Mouse (Mus musculus): ENCODE measurements around the gene Fcer2a. TPM values are rescaled to one million over a fixed set of nuclear protein-coding genes. Genes with fewer than 3 reads are reported as not detected.

Gene Fcer2a
- polyA plus RNA-seq, 1 experiment from 2014 or later: not detected

DNA sequence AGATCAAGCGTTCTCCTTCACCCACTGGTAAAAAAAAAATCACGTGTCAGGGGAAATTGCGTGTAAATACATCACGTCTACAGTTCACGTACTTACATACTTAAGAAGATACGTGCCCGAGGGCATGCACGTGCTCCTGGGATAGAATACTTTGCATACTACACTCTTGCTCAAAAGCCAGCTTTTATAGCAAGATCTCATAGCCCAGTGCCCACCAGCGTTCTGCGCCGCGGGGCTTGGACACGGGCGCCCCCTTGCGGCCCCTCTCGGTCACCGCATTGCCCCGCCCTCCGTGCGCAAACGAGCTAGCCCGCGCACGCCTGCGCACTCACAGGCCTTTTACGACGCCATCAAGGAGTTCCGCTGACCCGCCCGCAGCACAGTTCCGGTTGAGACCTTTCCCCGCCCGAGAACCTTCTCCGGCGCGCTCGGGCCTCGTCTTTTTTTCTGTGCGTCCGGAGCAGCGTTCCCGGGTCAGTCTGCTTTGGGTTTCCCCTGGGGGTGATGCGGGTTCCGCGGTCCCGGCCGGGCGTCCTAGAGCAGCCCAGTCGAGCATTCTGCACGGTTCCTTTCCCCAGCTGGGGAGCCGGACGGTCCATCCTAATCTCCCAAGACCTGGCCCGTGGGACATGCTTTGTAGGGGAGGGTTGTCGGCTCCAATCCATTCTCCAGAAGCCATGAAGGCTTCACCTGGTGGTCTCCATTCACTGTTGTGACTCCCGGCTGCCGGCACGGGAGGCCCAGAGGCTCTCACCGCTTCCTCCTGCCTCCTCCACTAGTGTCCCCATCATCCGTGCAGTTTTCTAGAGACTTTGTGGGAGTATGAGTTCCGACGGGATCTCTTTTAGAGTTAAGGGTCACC, 17.6 kb downstream of the Fcer2a start, which contains the start of gene Trappc5:
Gene Trappc5, plus strand, starts transcription at position 169 of the 862 bp plus-strand sequence.
- Histone ChIP-seq H3K9ac (peak within 1 kb of the TSS; percentile 95), H3K4me2 (peak within 1 kb of the TSS; percentile 80), H3K27me3 (no peaks in the 10 kb centered on the region), H3K4me3 (peak within 1 kb of the TSS; percentile 98), H3K36me3 (peaks cover 25% of the 10 kb centered on the region), H3K27ac (peak within 1 kb of the TSS; percentile 95), H3K4me1 (replicated peaks) (peaks cover 21% of the 10 kb centered on the region), H3K9me3 (replicated peaks) (no peaks in the 10 kb centered on the region)
- peak; percentile 85 for ATAC-seq (replicated peaks; ENCODE audit: insufficient number of reproducible peaks, insufficient read depth, low FRiP score, low read depth)
- under 1% methylated on average over 61 of the region's 61 CpGs for whole genome bisulfite sequencing

GRCm38 (mm10) chr8:3674671-3675070, 19.3 kb downstream of the Fcer2a start:
- peaks cover 21% of the 10 kb centered on the region for H3K4me1 ChIP-seq (replicated peaks)
- 57% methylated on average over 3 of the region's 3 CpGs for WGBS
- no peak overlapping the region for H3K4me3 ChIP-seq
- H3K9ac ChIP-seq: no peak overlapping the region
- ATAC-seq (replicated peaks; ENCODE audit: insufficient number of reproducible peaks, insufficient read depth, low FRiP score, low read depth): no peak
- H3K27me3 ChIP-seq: no peaks in the 10 kb centered on the region
- no peak overlapping the region for H3K27ac ChIP-seq
- H3K9me3 ChIP-seq (replicated peaks): no peaks in the 10 kb centered on the region
- H3K4me2 ChIP-seq: no peak overlapping the region
- H3K36me3 ChIP-seq: peaks cover 10% of the 10 kb centered on the region

- H3K4me3 ChIP-seq: peak within 1 kb of the TSS; percentile 73
- H3K27me3 ChIP-seq: no peaks in the 10 kb centered on the region
- peak within 1 kb of the TSS; percentile 95 for H3K4me2 ChIP-seq
- peaks cover 10% of the 10 kb centered on the region for H3K4me1 ChIP-seq (replicated peaks)
- H3K9me3 ChIP-seq (replicated peaks): no peaks in the 10 kb centered on the region
- ATAC-seq (replicated peaks; ENCODE audit: insufficient number of reproducible peaks, insufficient read depth, low FRiP score, low read depth): peak; percentile 73
- H3K9ac ChIP-seq: peak within 1 kb of the TSS; percentile 65
- no peaks in the 10 kb centered on the region for H3K36me3 ChIP-seq
- H3K27ac ChIP-seq: peak within 1 kb of the TSS; percentile 54
- WGBS: under 1% methylated on average over 23 of the region's 23 CpGs
These were observed 21.9 kb downstream of the Fcer2a start, which contains the start of gene Fcor for GRCm38 (mm10) chr8:3671980-3672491. Gene Fcor, minus strand, starts transcription at chr8:3672362.

DNA sequence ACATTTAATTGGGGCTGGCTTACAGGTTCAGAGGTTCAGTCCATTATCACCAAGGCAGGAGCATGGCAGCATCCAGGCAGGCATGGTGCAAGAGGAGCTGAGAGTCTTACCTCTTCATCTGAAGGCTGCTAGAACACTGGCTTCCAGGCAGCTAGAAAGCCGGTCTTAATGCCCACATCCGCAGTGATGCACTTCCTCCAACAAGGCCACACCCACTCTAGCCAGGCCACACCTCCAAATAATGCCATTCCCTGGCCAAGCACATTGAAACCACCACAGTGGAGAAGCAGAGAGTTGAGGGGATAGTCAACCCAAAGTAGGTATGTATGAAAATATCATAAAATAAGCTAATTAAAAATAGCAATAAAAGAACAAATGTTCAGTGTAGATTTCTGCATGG, 23.6 kb downstream of the Fcer2a start:
- no peak overlapping the region for H3K9ac ChIP-seq
- peaks cover 4% of the 10 kb centered on the region; the same call in 1 of the 2 replicates for H3K4me1 ChIP-seq (replicated peaks)
- WGBS: 72% methylated on average over 2 of the region's 2 CpGs
- no peaks in the 10 kb centered on the region for H3K27me3 ChIP-seq
- ATAC-seq (replicated peaks; ENCODE audit: insufficient number of reproducible peaks, insufficient read depth, low FRiP score, low read depth): no peak
- no peaks in the 10 kb centered on the region for H3K36me3 ChIP-seq
- H3K4me2 ChIP-seq: no peak overlapping the region
- H3K4me3 ChIP-seq: no peak overlapping the region
- H3K27ac ChIP-seq: no peak overlapping the region
- no peaks in the 10 kb centered on the region for H3K9me3 ChIP-seq (replicated peaks)

- H3K4me1 ChIP-seq (replicated peaks): no peaks in the 10 kb centered on the region
- H3K27me3 ChIP-seq: no peaks in the 10 kb centered on the region
- H3K4me2 ChIP-seq: no peak within 1 kb of the TSS
- H3K9me3 ChIP-seq (replicated peaks): no peaks in the 10 kb centered on the region
- H3K27ac ChIP-seq: no peak within 1 kb of the TSS
- no peak for ATAC-seq (replicated peaks; ENCODE audit: insufficient number of reproducible peaks, insufficient read depth, low FRiP score, low read depth)
- 60% methylated on average over 6 of the region's 6 CpGs for WGBS
- H3K9ac ChIP-seq: no peak within 1 kb of the TSS
- H3K36me3 ChIP-seq: no peaks in the 10 kb centered on the region
- no peak within 1 kb of the TSS for H3K4me3 ChIP-seq
These were observed 28.5 kb downstream of the Fcer2a start, which contains the start of gene Mcemp1 for GRCm38 (mm10) chr8:3665507-3665906. Gene Mcemp1, plus strand, starts transcription at chr8:3665754.

DNA sequence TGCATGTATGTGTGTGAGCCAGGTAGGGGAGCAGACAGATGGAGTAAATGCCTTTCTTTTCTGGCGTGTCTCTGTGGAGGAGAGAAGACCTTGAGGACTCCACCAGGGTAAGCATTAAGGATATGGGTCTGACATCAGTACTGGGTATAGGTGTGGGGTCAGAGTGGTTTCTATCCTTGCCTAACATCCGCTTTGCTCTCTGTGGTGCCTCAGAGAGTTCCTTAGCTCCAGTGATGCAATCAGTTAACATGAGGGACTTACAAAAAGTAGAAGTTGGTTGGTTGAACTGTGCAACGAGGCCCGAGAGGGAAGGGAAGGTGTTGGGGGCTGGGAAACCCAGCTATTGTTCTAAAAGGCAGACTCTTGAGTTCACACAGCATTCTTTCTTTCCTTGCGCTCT, 29.6 kb downstream of the Fcer2a start:
- no peaks in the 10 kb centered on the region for H3K27me3 ChIP-seq
- 57% methylated on average over 5 of the region's 5 CpGs for WGBS
- no peak for ATAC-seq (replicated peaks; ENCODE audit: insufficient number of reproducible peaks, insufficient read depth, low FRiP score, low read depth)
- no peaks in the 10 kb centered on the region for H3K4me1 ChIP-seq (replicated peaks)
- H3K36me3 ChIP-seq: no peaks in the 10 kb centered on the region
- no peak overlapping the region for H3K4me2 ChIP-seq
- H3K27ac ChIP-seq: no peak overlapping the region
- no peak overlapping the region for H3K9ac ChIP-seq
- no peak overlapping the region for H3K4me3 ChIP-seq
- no peaks in the 10 kb centered on the region for H3K9me3 ChIP-seq (replicated peaks)

DNA sequence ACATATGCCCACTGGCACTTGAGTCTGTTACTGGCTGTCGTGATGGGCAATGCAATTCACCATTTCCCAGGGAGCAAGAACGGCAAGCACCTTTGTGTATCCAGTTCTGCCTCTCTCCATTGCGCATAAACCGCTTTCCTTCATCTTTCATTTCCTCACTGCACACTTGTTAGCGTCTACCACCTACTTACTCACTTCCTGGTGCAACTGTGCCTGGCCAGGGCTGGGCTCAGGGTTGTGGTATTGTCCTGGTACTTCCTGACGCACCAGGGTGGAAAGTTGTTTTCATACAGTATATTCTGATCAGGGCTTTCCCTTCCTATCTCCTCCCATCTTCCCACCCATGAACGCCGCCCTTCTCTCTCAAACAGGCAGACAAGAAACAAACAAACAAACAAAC, 33.1 kb downstream of the Fcer2a start:
- 62% methylated on average over 8 of the region's 8 CpGs for WGBS
- no peak for ATAC-seq (replicated peaks; ENCODE audit: insufficient number of reproducible peaks, insufficient read depth, low FRiP score, low read depth)
- no peak overlapping the region for H3K4me2 ChIP-seq
- no peak overlapping the region for H3K27ac ChIP-seq
- H3K4me3 ChIP-seq: no peak overlapping the region
- H3K9me3 ChIP-seq (replicated peaks): no peaks in the 10 kb centered on the region
- no peak overlapping the region for H3K9ac ChIP-seq
- no peaks in the 10 kb centered on the region for H3K36me3 ChIP-seq
- H3K27me3 ChIP-seq: 0 out of 2 replicates have a peak, but pooled peaks cover 4% of the 10 kb centered on the region
- H3K4me1 ChIP-seq (replicated peaks): no peaks in the 10 kb centered on the region; the same call in 1 of the 2 replicates

- no peak for ATAC-seq (replicated peaks; ENCODE audit: insufficient number of reproducible peaks, insufficient read depth, low FRiP score, low read depth)
- Histone ChIP-seq H3K27me3 (0 out of 2 replicates have a peak, but pooled peaks cover 4% of the 10 kb centered on the region), H3K4me2 (no peak overlapping the region), H3K4me3 (no peak overlapping the region), H3K36me3 (no peaks in the 10 kb centered on the region), H3K27ac (no peak overlapping the region), H3K9me3 (replicated peaks) (no peaks in the 10 kb centered on the region), H3K9ac (no peak overlapping the region), H3K4me1 (replicated peaks) (no peaks in the 10 kb centered on the region; the same call in 1 of the 2 replicates)
- 30% methylated on average over 7 of the region's 7 CpGs for WGBS
These were observed 37.1 kb downstream of the Fcer2a start for GRCm38 (mm10) chr8:3656725-3657381.

- Histone ChIP-seq H3K4me1 (replicated peaks) (no peaks in the 10 kb centered on the region; the same call in 1 of the 2 replicates), H3K4me2 (no peak within 1 kb of the TSS), H3K4me3 (no peak within 1 kb of the TSS), H3K9ac (no peak within 1 kb of the TSS), H3K36me3 (no peaks in the 10 kb centered on the region), H3K27me3 (0 out of 2 replicates have a peak, but pooled peaks cover 4% of the 10 kb centered on the region), H3K27ac (no peak within 1 kb of the TSS), H3K9me3 (replicated peaks) (no peaks in the 10 kb centered on the region)
- no peak for ATAC-seq (replicated peaks; ENCODE audit: insufficient number of reproducible peaks, insufficient read depth, low FRiP score, low read depth)
- 50% methylated on average over 3 of the region's 3 CpGs for WGBS
These were observed 38.4 kb downstream of the Fcer2a start, which contains the start of gene Retn for GRCm38 (mm10) chr8:3655526-3655925. Gene Retn, plus strand, starts transcription at chr8:3655770.

DNA sequence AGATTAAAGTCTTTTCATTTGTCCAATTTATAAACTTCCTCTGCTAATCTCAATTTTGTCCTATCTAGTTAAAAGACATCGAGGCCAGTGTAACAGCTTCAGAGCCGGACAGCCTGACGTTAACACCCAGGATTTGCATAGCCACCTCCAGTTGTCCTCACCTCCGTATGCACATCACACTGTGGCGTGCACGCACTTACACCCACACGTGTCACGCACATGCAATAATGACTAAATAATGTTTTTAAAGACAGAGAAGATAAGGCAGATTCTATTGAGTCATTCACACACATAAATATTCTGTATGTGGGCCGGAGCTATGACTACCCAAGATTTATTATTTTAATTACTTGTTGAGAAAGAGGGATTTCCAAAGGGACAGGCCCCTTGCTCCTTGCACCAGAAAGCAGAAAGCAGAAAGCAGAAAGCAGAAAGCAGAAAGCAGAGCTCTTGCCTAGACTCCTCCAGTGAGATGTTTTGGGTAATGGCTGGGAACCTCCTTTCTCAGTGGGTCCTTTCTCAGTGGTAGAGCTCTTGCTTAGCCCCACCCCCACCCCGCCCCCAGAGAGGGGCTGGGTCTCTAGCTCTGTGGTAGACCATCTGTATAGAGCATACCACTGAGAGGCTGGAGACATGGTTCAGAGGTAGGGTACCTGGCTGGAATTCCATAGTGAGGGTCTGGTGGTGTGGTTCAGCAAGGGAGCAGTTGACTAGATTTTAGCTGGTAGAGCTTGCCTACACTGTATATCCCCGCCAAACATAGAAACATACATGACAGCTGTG, 39.1 kb downstream of the Fcer2a start:
- Histone ChIP-seq H3K27me3 (0 out of 2 replicates have a peak, but pooled peaks cover 4% of the 10 kb centered on the region), H3K9ac (no peak overlapping the region), H3K27ac (no peak overlapping the region), H3K9me3 (replicated peaks) (no peaks in the 10 kb centered on the region), H3K4me3 (no peak overlapping the region), H3K4me2 (no peak overlapping the region), H3K4me1 (replicated peaks) (no peaks in the 10 kb centered on the region; the same call in 1 of the 2 replicates), H3K36me3 (no peaks in the 10 kb centered on the region)
- 62% methylated on average over 11 of the region's 11 CpGs for WGBS
- no peak for ATAC-seq (replicated peaks; ENCODE audit: insufficient number of reproducible peaks, insufficient read depth, low FRiP score, low read depth)
